8 mouse cellular contexts compared by ENCODE assay signal in the genomic region with DNA sequence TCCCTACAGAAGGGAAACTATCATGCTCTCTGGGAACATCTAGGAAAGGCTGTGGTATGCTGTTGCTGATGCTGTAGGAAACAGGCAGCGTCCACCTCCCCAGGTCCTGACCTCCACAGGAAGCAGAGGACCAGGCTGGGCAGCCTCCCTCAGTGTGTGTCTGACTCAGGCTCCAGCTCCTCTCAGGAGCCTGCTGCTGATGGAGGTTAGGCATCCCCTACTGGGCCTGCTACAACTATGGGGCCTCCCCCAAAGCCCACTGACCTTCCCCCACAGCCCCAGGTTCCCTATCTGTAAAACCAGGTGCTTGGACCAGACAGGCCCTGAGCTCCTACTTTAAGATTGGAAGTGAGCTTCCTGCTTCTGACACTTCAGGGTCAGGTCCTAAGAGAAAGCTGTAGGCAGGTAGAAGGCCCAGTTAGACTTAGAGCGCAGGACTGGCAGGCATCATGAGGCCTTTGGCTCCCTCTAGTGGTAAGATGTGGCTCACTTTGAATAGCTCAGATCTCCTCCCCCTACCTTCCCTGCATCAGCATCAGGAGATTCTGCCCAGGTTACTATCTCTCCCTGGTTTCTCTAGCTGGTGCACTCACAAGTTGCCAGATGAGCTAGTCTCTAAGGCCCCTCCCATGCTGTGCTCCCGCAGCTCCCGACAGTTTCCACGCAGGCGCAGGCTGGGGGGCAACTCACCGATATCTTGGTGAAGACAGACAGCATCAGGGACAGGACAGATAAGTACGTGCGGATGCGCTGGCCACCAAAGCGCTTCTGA. TPM values are rescaled to one million over a fixed set of nuclear protein-coding genes. Genes with fewer than 3 reads are reported as not detected.
DNase-seq lines count a peak whose midpoint lies in the region; ATAC-seq and TF ChIP-seq lines count a peak whose summit lies in the region.

No protein-coding gene starts in this region.

- no peaks in the 10 kb centered on the region for H3K27me3 ChIP-seq in ES-Bruce4 (ENCODE audit: control insufficient read depth, insufficient read depth, low read length, poor library complexity, severe bottlenecking)
- H3K27me3 ChIP-seq in forebrain, embryonic 12.5 days = no peaks in the 10 kb centered on the region; the same call in 1 of the 2 replicates
- H3K27me3 ChIP-seq in liver, embryonic 13.5 days = peaks cover 12% of the 10 kb centered on the region
- H3K27me3 ChIP-seq in neural tube, embryonic 13.5 days = no peaks in the 10 kb centered on the region

- intact Hi-C loops in heart, postnatal 10 days (cut with DNase I) = loop anchor here (1.0 to 5.0 kb wide), 6 partner anchors 48 to 367 kb away; a partner anchor contains a TSS

- ATAC-seq in forebrain, embryonic 12.5 days (ENCODE audit: low FRiP score) = peak; percentile 69; the same call in 1 of the 2 replicates
- peak; percentile 79 for ATAC-seq in liver, embryonic 13.5 days (ENCODE audit: low read depth)
- peak; percentile 95 for ATAC-seq in neural tube, embryonic 13.5 days (ENCODE audit: low read depth)

- peaks cover 3% of the 10 kb centered on the region for H3K4me1 ChIP-seq in ES-Bruce4 (ENCODE audit: control insufficient read depth, insufficient read depth, low read length)
- no peaks in the 10 kb centered on the region for H3K4me1 ChIP-seq in forebrain, embryonic 12.5 days
- peaks cover 9% of the 10 kb centered on the region for H3K4me1 ChIP-seq in liver, embryonic 13.5 days (replicated peaks)
- peaks cover 11% of the 10 kb centered on the region for H3K4me1 ChIP-seq in neural tube, embryonic 13.5 days (replicated peaks)

- peak; percentile 93 for TF ChIP-seq CTCF in ES-Bruce4 (IDR thresholded peaks at IDR 0.05; ENCODE audit: low read depth, low read length)

- H3K36me3 ChIP-seq in ES-Bruce4 (ENCODE audit: control insufficient read depth, insufficient read depth, low read length, poor library complexity, severe bottlenecking) = no peaks in the 10 kb centered on the region
- H3K36me3 ChIP-seq in forebrain, embryonic 12.5 days (replicated peaks) = no peaks in the 10 kb centered on the region
- no peaks in the 10 kb centered on the region for H3K36me3 ChIP-seq in liver, embryonic 13.5 days
- no peaks in the 10 kb centered on the region for H3K36me3 ChIP-seq in neural tube, embryonic 13.5 days

- H3K4me2 ChIP-seq in forebrain, embryonic 12.5 days = no peak overlapping the region
- no peak overlapping the region for H3K4me2 ChIP-seq in liver, embryonic 13.5 days
- H3K4me2 ChIP-seq in neural tube, embryonic 13.5 days = no peak overlapping the region

- TF ChIP-seq EP300 in ES-Bruce4 (IDR thresholded peaks at IDR 0.05; ENCODE audit: insufficient read depth, low read depth, low read length) = no peak

- H3K9me3 ChIP-seq in ES-Bruce4 (replicated peaks; ENCODE audit: control insufficient read depth, insufficient read depth, low read length, poor library complexity, severe bottlenecking) = no peaks in the 10 kb centered on the region
- H3K9me3 ChIP-seq in forebrain, embryonic 12.5 days = no peaks in the 10 kb centered on the region
- H3K9me3 ChIP-seq in liver, embryonic 13.5 days (replicated peaks) = no peaks in the 10 kb centered on the region
- H3K9me3 ChIP-seq in neural tube, embryonic 13.5 days = no peaks in the 10 kb centered on the region

- 50% methylated on average over 11 of the region's 11 CpGs for WGBS in forebrain, embryonic 12.5 days
- 23% methylated on average over 11 of the region's 11 CpGs for WGBS in liver, embryonic 13.5 days (ENCODE audit: insufficient replicate concordance)
- WGBS in neural tube, embryonic 13.5 days = 48% methylated on average over 11 of the region's 11 CpGs

- H3K9ac ChIP-seq in ES-Bruce4 (ENCODE audit: low read depth, poor library complexity, severe bottlenecking) = no peak overlapping the region
- no peak overlapping the region for H3K9ac ChIP-seq in forebrain, embryonic 12.5 days
- no peak overlapping the region for H3K9ac ChIP-seq in liver, embryonic 13.5 days
- peak overlapping the region; percentile 32; the same call in 1 of the 2 replicates for H3K9ac ChIP-seq in neural tube, embryonic 13.5 days

- no peak overlapping the region for H3K4me3 ChIP-seq in ES-Bruce4 (ENCODE audit: low read depth, low read length)
- no peak overlapping the region for H3K4me3 ChIP-seq in forebrain, embryonic 12.5 days (replicated peaks)
- H3K4me3 ChIP-seq in liver, embryonic 13.5 days (replicated peaks) = no peak overlapping the region
- no peak overlapping the region for H3K4me3 ChIP-seq in neural tube, embryonic 13.5 days

- no peak overlapping the region for H3K27ac ChIP-seq in ES-Bruce4 (ENCODE audit: insufficient read depth, low read length)
- no peak overlapping the region for H3K27ac ChIP-seq in forebrain, embryonic 12.5 days
- no peak overlapping the region for H3K27ac ChIP-seq in liver, embryonic 13.5 days
- no peak overlapping the region for H3K27ac ChIP-seq in neural tube, embryonic 13.5 days (replicated peaks)

- no peak for TF ChIP-seq POLR2A in ES-Bruce4 (IDR thresholded peaks at IDR 0.05; ENCODE audit: insufficient read depth, low read length)

- peak; percentile 76 for DNase-seq in c-Kit-positive CD71-positive TER-119-negative erythroid progenitor cells, embryonic 14.5 days (ENCODE audit: low read depth)
- peak; percentile 81 to 87 for DNase-seq in heart, postnatal 10 days
- DNase-seq in kidney, postnatal 36 days = peak; percentile 81 to 82
- peak; percentile 58 for DNase-seq in liver, embryonic 13.5 days
- peak; percentile 67 for DNase-seq in testis, postnatal 14 days (ENCODE audit: low spot score)

RNA-seq across cellular contexts. Expression of a gene that starts 6.1 kb away (rescaled TPM):
- 0.35 TPM in 1 of 2 replicates, not detected in the other for polyA plus RNA-seq in ES-Bruce4 (2011; ENCODE audit: insufficient read depth, insufficient read length, low read depth, missing spikeins)
- not detected in 2 replicates for polyA plus RNA-seq in forebrain, embryonic 12.5 days (2016; fragmentation: Nextera tagmentation; extraction: Ambion mirVana)
- total RNA-seq in heart, postnatal 10 days (2021) = not detected
- polyA plus RNA-seq in liver, embryonic 13.5 days (2015; fragmentation: Nextera tagmentation; extraction: Ambion mirVana) = not detected in 2 replicates
- polyA plus RNA-seq in neural tube, embryonic 13.5 days (2015; fragmentation: Nextera tagmentation; extraction: Ambion mirVana) = not detected in 2 replicates

RNA-seq across cellular contexts. Expression of a gene that starts 30.6 kb away (rescaled TPM):
- 7.7 and 8.7 TPM in 2 replicates for polyA plus RNA-seq in ES-Bruce4 (2011; ENCODE audit: insufficient read depth, insufficient read length, low read depth, missing spikeins)
- polyA plus RNA-seq in forebrain, embryonic 12.5 days (2016; fragmentation: Nextera tagmentation; extraction: Ambion mirVana) = 0.47 and 0.79 TPM in 2 replicates
- total RNA-seq in heart, postnatal 10 days (2021) = under 1 TPM; 0.12 to 0.29 TPM
- 5.4 and 5.5 TPM in 2 replicates for polyA plus RNA-seq in liver, embryonic 13.5 days (2015; fragmentation: Nextera tagmentation; extraction: Ambion mirVana)
- 0.07 and 0.19 TPM in 2 replicates for polyA plus RNA-seq in neural tube, embryonic 13.5 days (2015; fragmentation: Nextera tagmentation; extraction: Ambion mirVana)

RNA-seq across cellular contexts. Expression of a gene that starts 47.4 kb away (rescaled TPM):
- 58.4 and 64.2 TPM in 2 replicates for polyA plus RNA-seq in ES-Bruce4 (2011; ENCODE audit: insufficient read depth, insufficient read length, low read depth, missing spikeins)
- 62.2 and 64.2 TPM in 2 replicates for polyA plus RNA-seq in forebrain, embryonic 12.5 days (2016; fragmentation: Nextera tagmentation; extraction: Ambion mirVana)
- 1 to 10 TPM; 8.5 to 9.6 TPM for total RNA-seq in heart, postnatal 10 days (2021)
- polyA plus RNA-seq in liver, embryonic 13.5 days (2015; fragmentation: Nextera tagmentation; extraction: Ambion mirVana) = 8.6 and 10.3 TPM in 2 replicates
- 51.4 and 51.8 TPM in 2 replicates for polyA plus RNA-seq in neural tube, embryonic 13.5 days (2015; fragmentation: Nextera tagmentation; extraction: Ambion mirVana)
